Mouse (Mus musculus): Measurements from ENCODE around the gene Plk5. TPM values are rescaled to one million over a fixed set of nuclear protein-coding genes. Genes with fewer than 3 reads are reported as not detected.

Gene Plk5
- polyA plus RNA-seq, 1 experiment from 2014 or later, result not detected

GRCm38 (mm10) chr10:80403044-80403692, 46.9 kb downstream of the Plk5 start:
- ATAC-seq (ENCODE audit: insufficient number of reproducible peaks, low FRiP score), result no peak
- no peak overlapping the region for H3K9ac ChIP-seq
- H3K27ac ChIP-seq (ENCODE audit: poor library complexity, severe bottlenecking), result no peak overlapping the region

GRCm38 (mm10) chr10:80405481-80406173, 49.4 kb downstream of the Plk5 start:
- 46% methylated on average over 10 of the region's 10 CpGs for WGBS
- H3K4me3 ChIP-seq, result peak overlapping the region; percentile 95
- H3K27me3 ChIP-seq (replicated peaks), result no peaks in the 10 kb centered on the region
- ATAC-seq (ENCODE audit: insufficient number of reproducible peaks, low FRiP score), result no peak
- H3K9ac ChIP-seq, result peak overlapping the region; percentile 95
- no peak overlapping the region for H3K27ac ChIP-seq (ENCODE audit: poor library complexity, severe bottlenecking)
- H3K4me2 ChIP-seq, result peak overlapping the region; percentile 95
- H3K36me3 ChIP-seq, result peaks cover 53% of the 10 kb centered on the region
- H3K4me1 ChIP-seq (replicated peaks), result peaks cover 39% of the 10 kb centered on the region
- H3K9me3 ChIP-seq (replicated peaks), result no peaks in the 10 kb centered on the region

More at GRCm38 (mm10) chr10:80403044-80403692, 46.9 kb downstream of the Plk5 start:
- Histone ChIP-seq H3K27me3 (replicated peaks) (no peaks in the 10 kb centered on the region), H3K9me3 (replicated peaks) (no peaks in the 10 kb centered on the region), H3K4me2 (no peak overlapping the region), H3K36me3 (peaks cover 34% of the 10 kb centered on the region), H3K4me1 (replicated peaks) (peaks cover 46% of the 10 kb centered on the region), H3K4me3 (no peak overlapping the region)
- 88% methylated on average over 4 of the region's 4 CpGs for WGBS

- Histone ChIP-seq H3K9ac (peak within 1 kb of the TSS; percentile 95), H3K36me3 (peaks cover 56% of the 10 kb centered on the region), H3K27me3 (replicated peaks) (no peaks in the 10 kb centered on the region), H3K4me3 (peak within 1 kb of the TSS; percentile 95), H3K9me3 (replicated peaks) (no peaks in the 10 kb centered on the region), H3K4me2 (peak within 1 kb of the TSS; percentile 95), H3K27ac (ENCODE audit: poor library complexity, severe bottlenecking) (peak within 1 kb of the TSS; percentile 78), H3K4me1 (replicated peaks) (peaks cover 32% of the 10 kb centered on the region)
- ATAC-seq (ENCODE audit: insufficient number of reproducible peaks, low FRiP score), result peak; percentile 82
- WGBS, result under 1% methylated on average over 27 of the region's 27 CpGs
Observed at GRCm38 (mm10) chr10:80406684-80407501, 50.6 kb downstream of the Plk5 start, which contains the start of gene Uqcr11. Gene Uqcr11 (minus strand): TSS chr10:80406830.

- 39% methylated on average over 4 of the region's 4 CpGs for WGBS
- peak overlapping the region; percentile 95 for H3K4me2 ChIP-seq
- no peak overlapping the region for H3K4me3 ChIP-seq
- ATAC-seq (ENCODE audit: insufficient number of reproducible peaks, low FRiP score), result no peak
- H3K4me1 ChIP-seq (replicated peaks), result peaks cover 32% of the 10 kb centered on the region
- H3K27me3 ChIP-seq (replicated peaks), result no peaks in the 10 kb centered on the region
- H3K9me3 ChIP-seq (replicated peaks), result no peaks in the 10 kb centered on the region
- no peak overlapping the region for H3K27ac ChIP-seq (ENCODE audit: poor library complexity, severe bottlenecking)
- H3K9ac ChIP-seq, result peak overlapping the region; percentile 95
- peaks cover 57% of the 10 kb centered on the region for H3K36me3 ChIP-seq
Observed at GRCm38 (mm10) chr10:80407924-80408323, 51.7 kb downstream of the Plk5 start.

- H3K4me3 ChIP-seq, result no peak overlapping the region
- H3K36me3 ChIP-seq, result peaks cover 92% of the 10 kb centered on the region
- H3K9me3 ChIP-seq (replicated peaks), result no peaks in the 10 kb centered on the region
- H3K4me1 ChIP-seq (replicated peaks), result peaks cover 2% of the 10 kb centered on the region; the same call in 1 of the 2 replicates
- no peak overlapping the region for H3K4me2 ChIP-seq
- no peaks in the 10 kb centered on the region for H3K27me3 ChIP-seq (replicated peaks)
- WGBS, result 88% methylated on average over 44 of the region's 44 CpGs
- H3K9ac ChIP-seq, result no peak overlapping the region
- ATAC-seq (ENCODE audit: insufficient number of reproducible peaks, low FRiP score), result no peak
- no peak overlapping the region for H3K27ac ChIP-seq (ENCODE audit: poor library complexity, severe bottlenecking)
Observed at GRCm38 (mm10) chr10:80412656-80413541, 56.6 kb downstream of the Plk5 start.

Small RNA genes within 50 kb of the gene (microRNA-seq; reads per million reads assigned to microRNA genes)
- not detected for gene Gm22721

Other genes with a start within 250 kb of the Plk5 start
- 10.8 and 13.8 TPM in 2 replicates for gene Stk11, start 240.7 kb upstream of the Plk5 start, polyA plus RNA-seq (2016; fragmentation: Nextera tagmentation; extraction: Ambion mirVana)
- 827 and 861 TPM in 2 replicates for gene Atp5d, start 217.8 kb upstream of the Plk5 start, polyA plus RNA-seq (2016; fragmentation: Nextera tagmentation; extraction: Ambion mirVana)
- gene Cbarp, start 215.6 kb upstream of the Plk5 start, polyA plus RNA-seq (2016; fragmentation: Nextera tagmentation; extraction: Ambion mirVana), result 1.7 and 3.6 TPM in 2 replicates
- gene Midn, start 208.2 kb upstream of the Plk5 start, polyA plus RNA-seq (2016; fragmentation: Nextera tagmentation; extraction: Ambion mirVana), result 25.9 and 28.9 TPM in 2 replicates
- 110 and 118 TPM in 2 replicates for gene Cirbp, start 190.5 kb upstream of the Plk5 start, polyA plus RNA-seq (2016; fragmentation: Nextera tagmentation; extraction: Ambion mirVana)
- gene 1600002K03Rik, start 183.5 kb upstream of the Plk5 start, polyA plus RNA-seq (2016; fragmentation: Nextera tagmentation; extraction: Ambion mirVana), result 10.4 and 11.7 TPM in 2 replicates
- gene Efna2, start 177.0 kb upstream of the Plk5 start, polyA plus RNA-seq (2016; fragmentation: Nextera tagmentation; extraction: Ambion mirVana), result 16.6 and 17.2 TPM in 2 replicates
- gene Mum1, start 130.0 kb upstream of the Plk5 start, polyA plus RNA-seq (2016; fragmentation: Nextera tagmentation; extraction: Ambion mirVana), result 43.0 and 45.9 TPM in 2 replicates
- gene Ndufs7, start 107.3 kb upstream of the Plk5 start, polyA plus RNA-seq (2016; fragmentation: Nextera tagmentation; extraction: Ambion mirVana), result 438 and 454 TPM in 2 replicates
- gene Gamt, start 95.4 kb upstream of the Plk5 start, polyA plus RNA-seq (2016; fragmentation: Nextera tagmentation; extraction: Ambion mirVana), result 55.5 and 58.9 TPM in 2 replicates
- gene Dazap1, start 95.0 kb upstream of the Plk5 start, polyA plus RNA-seq (2016; fragmentation: Nextera tagmentation; extraction: Ambion mirVana), result 37.4 and 41.9 TPM in 2 replicates
- 577 and 591 TPM in 2 replicates for gene Rps15, start 64.0 kb upstream of the Plk5 start, polyA plus RNA-seq (2016; fragmentation: Nextera tagmentation; extraction: Ambion mirVana)
- gene Apc2, start 60.5 kb upstream of the Plk5 start, polyA plus RNA-seq (2016; fragmentation: Nextera tagmentation; extraction: Ambion mirVana), result 0.89 and 1.4 TPM in 2 replicates
- 32.7 and 32.8 TPM in 2 replicates for gene 2310011J03Rik, start 35.9 kb upstream of the Plk5 start, polyA plus RNA-seq (2016; fragmentation: Nextera tagmentation; extraction: Ambion mirVana)
- 1.0 and 1.5 TPM in 2 replicates for gene Pcsk4, start 27.0 kb upstream of the Plk5 start, polyA plus RNA-seq (2016; fragmentation: Nextera tagmentation; extraction: Ambion mirVana)
- 3.1 and 3.7 TPM in 2 replicates for gene Reep6, start 26.5 kb upstream of the Plk5 start, polyA plus RNA-seq (2016; fragmentation: Nextera tagmentation; extraction: Ambion mirVana)
- 5.3 and 6.7 TPM in 2 replicates for gene Adamtsl5, start 8.0 kb upstream of the Plk5 start, polyA plus RNA-seq (2016; fragmentation: Nextera tagmentation; extraction: Ambion mirVana)
- gene Mex3d, start 31.2 kb downstream of the Plk5 start, polyA plus RNA-seq (2016; fragmentation: Nextera tagmentation; extraction: Ambion mirVana), result 6.1 and 6.2 TPM in 2 replicates
- gene Mbd3, start 43.1 kb downstream of the Plk5 start, polyA plus RNA-seq (2016; fragmentation: Nextera tagmentation; extraction: Ambion mirVana), result 176 and 181 TPM in 2 replicates
- 951 and 1,026 TPM in 2 replicates for gene Uqcr11, start 50.4 kb downstream of the Plk5 start, polyA plus RNA-seq (2016; fragmentation: Nextera tagmentation; extraction: Ambion mirVana)
- 85.8 and 89.4 TPM in 2 replicates for gene Tcf3, start 77.2 kb downstream of the Plk5 start, polyA plus RNA-seq (2016; fragmentation: Nextera tagmentation; extraction: Ambion mirVana)
- gene Onecut3, start 138.4 kb downstream of the Plk5 start, polyA plus RNA-seq (2016; fragmentation: Nextera tagmentation; extraction: Ambion mirVana), result not detected in 2 replicates
- gene Atp8b3, start 182.7 kb downstream of the Plk5 start, polyA plus RNA-seq (2016; fragmentation: Nextera tagmentation; extraction: Ambion mirVana), result 0.05 and 0.17 TPM in 2 replicates
- gene Rexo1, start 205.1 kb downstream of the Plk5 start, polyA plus RNA-seq (2016; fragmentation: Nextera tagmentation; extraction: Ambion mirVana), result 21.5 and 22.2 TPM in 2 replicates
- gene Klf16, start 220.9 kb downstream of the Plk5 start, polyA plus RNA-seq (2016; fragmentation: Nextera tagmentation; extraction: Ambion mirVana), result 7.9 and 8.5 TPM in 2 replicates
- 99.4 and 105 TPM in 2 replicates for gene Abhd17a, start 233.9 kb downstream of the Plk5 start, polyA plus RNA-seq (2016; fragmentation: Nextera tagmentation; extraction: Ambion mirVana)
- 67.4 and 70.0 TPM in 2 replicates for gene Scamp4, start 246.4 kb downstream of the Plk5 start, polyA plus RNA-seq (2016; fragmentation: Nextera tagmentation; extraction: Ambion mirVana)
- 3.5 and 4.1 TPM in 2 replicates for gene Adat3, start 246.4 kb downstream of the Plk5 start, polyA plus RNA-seq (2016; fragmentation: Nextera tagmentation; extraction: Ambion mirVana)
- gene Gm49322, start 249.6 kb downstream of the Plk5 start, polyA plus RNA-seq (2016; fragmentation: Nextera tagmentation; extraction: Ambion mirVana), result 2.4 and 2.6 TPM in 2 replicates